Comparison of ENCODE assay signal across 7 mouse cellular contexts in the genomic region with DNA sequence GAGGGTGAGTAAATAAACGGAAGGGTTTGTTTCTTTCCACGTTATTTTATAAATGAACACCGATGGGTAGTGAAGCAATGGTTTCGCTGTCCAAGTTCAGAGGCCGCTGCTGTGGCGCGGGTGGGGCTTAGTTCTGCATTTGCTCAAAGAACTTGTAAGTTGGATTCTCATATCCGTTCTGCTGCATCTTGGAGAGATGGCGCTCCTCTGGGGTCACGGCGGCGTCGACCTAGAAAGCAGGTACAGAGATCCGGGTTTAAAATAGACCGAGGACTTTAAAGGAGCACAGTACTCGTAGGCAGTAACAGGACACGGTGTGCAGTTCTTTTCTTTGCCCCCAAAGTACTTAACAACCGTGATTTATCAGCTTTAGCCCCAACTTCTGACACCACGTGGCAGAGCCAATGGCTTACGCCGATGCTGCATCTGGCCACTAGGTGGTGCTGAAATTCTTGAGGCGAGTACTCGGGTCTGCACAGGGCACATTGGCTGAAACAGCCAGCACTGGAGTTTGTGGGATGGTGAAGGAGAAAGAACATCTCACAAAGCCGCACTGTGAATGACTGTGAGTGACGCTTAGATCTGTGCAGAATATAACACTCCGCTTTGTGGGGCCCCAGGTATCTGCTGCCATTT.
DNase-seq lines count a peak whose midpoint lies in the region; ATAC-seq lines count a peak whose summit lies in the region.

No protein-coding gene starts in this region.

- no peaks in the 10 kb centered on the region for H3K27me3 ChIP-seq in embryonic facial prominence, embryonic 14.5 days (replicated peaks; ENCODE audit: control insufficient read depth, insufficient read depth, low read length)
- H3K27me3 ChIP-seq in limb, embryonic 13.5 days = no peaks in the 10 kb centered on the region

- WGBS in embryonic facial prominence, embryonic 14.5 days = 32% methylated on average over 26 of the region's 26 CpGs
- 35% methylated on average over 26 of the region's 26 CpGs for WGBS in limb, embryonic 13.5 days

- no peak overlapping the region for H3K27ac ChIP-seq in embryonic facial prominence, embryonic 14.5 days (replicated peaks; ENCODE audit: low read depth, low read length)
- no peak overlapping the region for H3K27ac ChIP-seq in limb, embryonic 13.5 days

- no peaks in the 10 kb centered on the region for H3K9me3 ChIP-seq in embryonic facial prominence, embryonic 14.5 days (ENCODE audit: control insufficient read depth, low read length)
- no peaks in the 10 kb centered on the region for H3K9me3 ChIP-seq in limb, embryonic 13.5 days

- peaks cover 45% of the 10 kb centered on the region for H3K36me3 ChIP-seq in embryonic facial prominence, embryonic 14.5 days (ENCODE audit: control insufficient read depth, insufficient read depth, low read length)
- H3K36me3 ChIP-seq in limb, embryonic 13.5 days = peaks cover 33% of the 10 kb centered on the region

- no peak overlapping the region for H3K9ac ChIP-seq in embryonic facial prominence, embryonic 14.5 days (ENCODE audit: low read depth, low read length)
- H3K9ac ChIP-seq in limb, embryonic 13.5 days = no peak overlapping the region

- peak; percentile 87 to 90 for DNase-seq in adrenal gland, postnatal 36 days
- DNase-seq in embryonic facial prominence, embryonic 14.5 days (ENCODE audit: low spot score) = peak; percentile 94
- peak; percentile 62 to 81 for DNase-seq in heart, adult 9 months (ENCODE audit: low spot score in 2 of 2)
- DNase-seq in kidney, adult 9 months = peak; percentile 87
- DNase-seq in monocyte, adult 2 months (ENCODE audit: low read depth in 1 of 2, low spot score in 2 of 2) = peak; percentile 14 to 47
- peak; percentile 31 to 69 for DNase-seq in spleen, postnatal 14 days (ENCODE audit: low spot score in 2 of 2)

- peak; percentile 82 for ATAC-seq in embryonic facial prominence, embryonic 14.5 days (ENCODE audit: low read depth)
- ATAC-seq in limb, embryonic 13.5 days (ENCODE audit: low FRiP score, low read depth) = peak; percentile 90

- H3K4me2 ChIP-seq in embryonic facial prominence, embryonic 14.5 days (ENCODE audit: low read depth, low read length) = peak overlapping the region; percentile 10; the same call in 1 of the 2 replicates
- peak overlapping the region; percentile 38 for H3K4me2 ChIP-seq in limb, embryonic 13.5 days (replicated peaks)

- H3K4me1 ChIP-seq in embryonic facial prominence, embryonic 14.5 days (ENCODE audit: control insufficient read depth, insufficient read depth, low read length) = no peaks in the 10 kb centered on the region
- H3K4me1 ChIP-seq in limb, embryonic 13.5 days = no peaks in the 10 kb centered on the region

- no peak overlapping the region for H3K4me3 ChIP-seq in embryonic facial prominence, embryonic 14.5 days (ENCODE audit: low read depth, low read length)
- no peak overlapping the region for H3K4me3 ChIP-seq in limb, embryonic 13.5 days

Comparison
In these comparisons a context has a peak if more than half of its experiments do, and no peak if none do; other contexts are left out.
1. DNase-seq: peak in every context shown above with its lines; median percentile 94 in embryonic facial prominence, embryonic 14.5 days; 88 in adrenal gland, postnatal 36 days; 87 in kidney, adult 9 months; 72 in heart, adult 9 months; 50 in spleen, postnatal 14 days; 30 in monocyte, adult 2 months.